Mouse (Mus musculus) lung, postnatal 0 days (tissue): ENCODE measurements around the gene Cacna2d1.

ENCODE experiments used
- CTCF ChIP-seq: IDR thresholded peaks from 2 replicates; pipeline ENCODE4 v1.5.1; 2016; ENCODE audit warnings: antibody characterized with exemption, mild to moderate bottlenecking
- EP300 ChIP-seq: IDR thresholded peaks from 2 replicates; pipeline ENCODE4 v1.6.1; 2016; ENCODE audit warnings: antibody characterized with exemption, mild to moderate bottlenecking, control low read depth

DNA sequence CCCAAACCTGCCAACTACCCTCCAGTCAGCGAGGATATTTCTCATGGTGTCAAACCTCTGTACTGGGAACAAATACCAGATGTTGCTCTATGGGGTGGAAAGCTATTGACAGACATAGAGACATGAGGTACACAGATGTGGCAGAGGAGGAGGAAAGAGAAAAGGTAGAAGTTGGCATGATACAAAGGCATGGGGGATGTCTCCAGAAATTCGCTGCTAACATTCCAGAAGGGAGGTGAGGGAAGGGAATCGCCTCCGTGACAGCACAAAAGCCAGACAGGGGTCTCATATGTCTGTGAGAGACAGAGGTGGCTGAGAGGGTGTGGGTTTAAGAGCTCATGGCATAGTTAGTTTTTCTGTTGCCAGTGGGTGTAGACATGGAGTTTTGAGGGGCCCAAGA lies 131.3 kb downstream of the Cacna2d1 start:
- TF ChIP-seq CTCF (no peak), EP300 (no peak)
